Comparison of ENCODE assay signal across 9 mouse cellular contexts in genomic region chr7:45895931-45896516, GRCm38 (mm10). TPM values are rescaled to one million over a fixed set of nuclear protein-coding genes. Genes with fewer than 3 reads are reported as not detected.
DNase-seq lines count a peak whose midpoint lies in the region; ATAC-seq and TF ChIP-seq lines count a peak whose summit lies in the region.
"Had no signal": no experiment of that assay in that cellular context is flagged by ENCODE, and none has a peak within 500 bp of the region (broad histone marks: within the 10 kb centered on the region; RNA-seq: fewer than 3 reads in every experiment).

No protein-coding gene starts in this region.

- H3K4me1 ChIP-seq in thymus, adult 2 months (replicated peaks; ENCODE audit: control insufficient read depth, insufficient read depth, low read length): peaks cover 17% of the 10 kb centered on the region
- H3K4me1 ChIP-seq in forebrain, embryonic 16.5 days (replicated peaks; ENCODE audit: control insufficient read depth, insufficient read depth, low read length): peaks cover 7% of the 10 kb centered on the region
- peaks cover 26% of the 10 kb centered on the region for H3K4me1 ChIP-seq in liver, embryonic 13.5 days (replicated peaks)
- no peaks in the 10 kb centered on the region; the same call in 1 of the 2 replicates for H3K4me1 ChIP-seq in stomach, postnatal 0 days (replicated peaks; ENCODE audit: control insufficient read depth, insufficient read depth)

- no peak for TF ChIP-seq EP300 in stomach, postnatal 0 days (optimal IDR thresholded peaks at IDR 0.05)

- no peak overlapping the region for H3K27ac ChIP-seq in thymus, adult 2 months (ENCODE audit: control insufficient read depth, insufficient read depth, low read length)
- no peak overlapping the region for H3K27ac ChIP-seq in forebrain, embryonic 16.5 days (ENCODE audit: low read length)
- peak overlapping the region; percentile 90 for H3K27ac ChIP-seq in liver, embryonic 13.5 days
- no peak overlapping the region for H3K27ac ChIP-seq in stomach, postnatal 0 days (replicated peaks)
- no peak overlapping the region for H3K27ac ChIP-seq in left cerebral cortex, adult 2 months

- no peaks in the 10 kb centered on the region for H3K9me3 ChIP-seq in forebrain, embryonic 16.5 days (ENCODE audit: control insufficient read depth, low read length)
- H3K9me3 ChIP-seq in liver, embryonic 13.5 days (replicated peaks): no peaks in the 10 kb centered on the region
- no peaks in the 10 kb centered on the region for H3K9me3 ChIP-seq in stomach, postnatal 0 days (ENCODE audit: control insufficient read depth, low read length)

- WGBS in thymus, adult 2 months: 75% methylated on average over 6 of the region's 6 CpGs
- WGBS in forebrain, embryonic 16.5 days: 82% methylated on average over 6 of the region's 6 CpGs
- WGBS in liver, embryonic 13.5 days (ENCODE audit: insufficient replicate concordance): 65% methylated on average over 6 of the region's 6 CpGs
- WGBS in stomach, postnatal 0 days: 77% methylated on average over 6 of the region's 6 CpGs

- no peaks in the 10 kb centered on the region for H3K27me3 ChIP-seq in thymus, adult 2 months (ENCODE audit: control insufficient read depth, insufficient read depth, low read length)
- H3K27me3 ChIP-seq in forebrain, embryonic 16.5 days (replicated peaks; ENCODE audit: control insufficient read depth, insufficient read depth, low read length): no peaks in the 10 kb centered on the region
- 0 out of 2 replicates have a peak, but pooled peaks cover 4% of the 10 kb centered on the region for H3K27me3 ChIP-seq in liver, embryonic 13.5 days
- H3K27me3 ChIP-seq in stomach, postnatal 0 days (ENCODE audit: control insufficient read depth, insufficient read depth, low read length): no peaks in the 10 kb centered on the region

- TF ChIP-seq POLR2A in thymus, adult 2 months (IDR thresholded peaks at IDR 0.05; ENCODE audit: control insufficient read depth, extremely low read depth, insufficient read depth, low read length, poor library complexity): no peak

- 0 out of 2 replicates have a peak overlapping the region, but pooled peaks have one; percentile 57 for H3K4me3 ChIP-seq in thymus, adult 2 months (ENCODE audit: control insufficient read depth, insufficient read depth, low read length)
- H3K4me3 ChIP-seq in forebrain, embryonic 16.5 days (replicated peaks; ENCODE audit: low read length): peak overlapping the region; percentile 60
- peak overlapping the region; percentile 67 for H3K4me3 ChIP-seq in liver, embryonic 13.5 days (replicated peaks)
- H3K4me3 ChIP-seq in stomach, postnatal 0 days (ENCODE audit: low read depth, low read length): 0 out of 2 replicates have a peak overlapping the region, but pooled peaks have one; percentile 8
- H3K4me3 ChIP-seq in left cerebral cortex, adult 2 months: no peak overlapping the region

- intact Hi-C loops in left cerebral cortex, adult 2 months (cut with DNase I): loop anchor here (2.0 kb wide), 1 partner anchor 27 kb away; no protein-coding TSS in a partner anchor

- no peaks in the 10 kb centered on the region for H3K36me3 ChIP-seq in thymus, adult 2 months (ENCODE audit: control insufficient read depth, insufficient read depth, low read length)
- no peaks in the 10 kb centered on the region for H3K36me3 ChIP-seq in forebrain, embryonic 16.5 days (ENCODE audit: control insufficient read depth, insufficient read depth)
- H3K36me3 ChIP-seq in liver, embryonic 13.5 days: no peaks in the 10 kb centered on the region
- no peaks in the 10 kb centered on the region for H3K36me3 ChIP-seq in stomach, postnatal 0 days (ENCODE audit: control insufficient read depth, insufficient read depth, low read length)

- TF ChIP-seq CTCF in thymus, adult 2 months (IDR thresholded peaks at IDR 0.05; ENCODE audit: borderline replicate concordance, control insufficient read depth, extremely low read depth, insufficient read depth, low read length, poor library complexity): no peak
- no peak for TF ChIP-seq CTCF in stomach, postnatal 0 days (IDR thresholded peaks at IDR 0.05; ENCODE audit: low read depth)
- no peak for TF ChIP-seq CTCF in left cerebral cortex, adult 2 months (IDR thresholded peaks at IDR 0.05)

- no peak overlapping the region for H3K9ac ChIP-seq in forebrain, embryonic 16.5 days (replicated peaks; ENCODE audit: low read depth, low read length)
- H3K9ac ChIP-seq in liver, embryonic 13.5 days: peak overlapping the region; percentile 65
- H3K9ac ChIP-seq in stomach, postnatal 0 days (ENCODE audit: low read length): no peak overlapping the region

- peak overlapping the region; percentile 94 for H3K4me2 ChIP-seq in forebrain, embryonic 16.5 days (ENCODE audit: low read length)
- H3K4me2 ChIP-seq in liver, embryonic 13.5 days: peak overlapping the region; percentile 95
- 0 out of 2 replicates have a peak overlapping the region, but pooled peaks have one; percentile 35 for H3K4me2 ChIP-seq in stomach, postnatal 0 days (replicated peaks; ENCODE audit: low read depth)

- DNase-seq in thymus, adult 2 months: no peak
- DNase-seq in thymus, postnatal 14 days: no peak
- DNase-seq in liver, embryonic 13.5 days: no peak
- DNase-seq in stomach, postnatal 0 days (ENCODE audit: low spot score): no peak
- DNase-seq in left cerebral cortex, adult 2 months (ENCODE audit: extremely low spot score in 1 of 2, low spot score in 2 of 2): no peak
- no peak for DNase-seq in left cerebral cortex, adult 9 months (ENCODE audit: low spot score in 2 of 2)
- DNase-seq in urinary bladder, adult 18-20 months (ENCODE audit: low spot score in 2 of 2): no peak

- ATAC-seq in forebrain, embryonic 16.5 days: peak; percentile 24
- peak; percentile 2 for ATAC-seq in liver, embryonic 13.5 days (ENCODE audit: low read depth)
- peak; percentile 1; the same call in 1 of the 2 replicates for ATAC-seq in stomach, postnatal 0 days (ENCODE audit: low FRiP score, low TSS enrichment)

RNA-seq across cellular contexts. Expression of gene Syngr4, which starts 0.5 kb away (rescaled TPM):
- polyA plus RNA-seq in thymus, adult 2 months (2012; rRNA removed): 2.7 and 2.9 TPM in 2 replicates
- 0.63 TPM in 1 of 2 replicates, not detected in the other for polyA plus RNA-seq in forebrain, embryonic 16.5 days (2015; fragmentation: Nextera tagmentation; extraction: Ambion mirVana)
- 0.76 and 0.86 TPM in 2 replicates for polyA plus RNA-seq in liver, embryonic 13.5 days (2015; fragmentation: Nextera tagmentation; extraction: Ambion mirVana)
- polyA plus RNA-seq in stomach, postnatal 0 days (2015; fragmentation: Nextera tagmentation; extraction: Ambion mirVana): 0.46 and 0.79 TPM in 2 replicates
- not detected for total RNA-seq in left cerebral cortex, adult 2 months (2021)
- total RNA-seq: gastrocnemius, postnatal 25 days had no signal

RNA-seq across cellular contexts. Expression of gene Tmem143, which starts 0.7 kb away (rescaled TPM):
- 50.6 and 52.5 TPM in 2 replicates for polyA plus RNA-seq in thymus, adult 2 months (2012; rRNA removed)
- 5.7 and 6.0 TPM in 2 replicates for polyA plus RNA-seq in forebrain, embryonic 16.5 days (2015; fragmentation: Nextera tagmentation; extraction: Ambion mirVana)
- 3.6 and 3.8 TPM in 2 replicates for polyA plus RNA-seq in liver, embryonic 13.5 days (2015; fragmentation: Nextera tagmentation; extraction: Ambion mirVana)
- 3.1 and 3.2 TPM in 2 replicates for polyA plus RNA-seq in stomach, postnatal 0 days (2015; fragmentation: Nextera tagmentation; extraction: Ambion mirVana)
- 10 to 100 TPM; 21.8 to 22.3 TPM for total RNA-seq in left cerebral cortex, adult 2 months (2021)

RNA-seq across cellular contexts. Expression of gene Grin2d, which starts 17.8 kb away (rescaled TPM):
- polyA plus RNA-seq in thymus, adult 2 months (2012; rRNA removed): 1.1 and 1.4 TPM in 2 replicates
- 0.56 and 1.5 TPM in 2 replicates for polyA plus RNA-seq in forebrain, embryonic 16.5 days (2015; fragmentation: Nextera tagmentation; extraction: Ambion mirVana)
- 0.07 TPM in 2 replicates for polyA plus RNA-seq in liver, embryonic 13.5 days (2015; fragmentation: Nextera tagmentation; extraction: Ambion mirVana)
- polyA plus RNA-seq in stomach, postnatal 0 days (2015; fragmentation: Nextera tagmentation; extraction: Ambion mirVana): 0.35 and 0.38 TPM in 2 replicates
- total RNA-seq in left cerebral cortex, adult 2 months (2021): 10 to 100 TPM; 13.4 to 14.7 TPM

RNA-seq across cellular contexts. Expression of gene Kdelr1, which starts 23.5 kb away (rescaled TPM):
- polyA plus RNA-seq in thymus, adult 2 months (2012; rRNA removed): 199 and 226 TPM in 2 replicates
- 41.8 TPM in 2 replicates for polyA plus RNA-seq in forebrain, embryonic 16.5 days (2015; fragmentation: Nextera tagmentation; extraction: Ambion mirVana)
- 22.9 and 23.8 TPM in 2 replicates for polyA plus RNA-seq in liver, embryonic 13.5 days (2015; fragmentation: Nextera tagmentation; extraction: Ambion mirVana)
- polyA plus RNA-seq in stomach, postnatal 0 days (2015; fragmentation: Nextera tagmentation; extraction: Ambion mirVana): 49.8 and 54.6 TPM in 2 replicates
- 10 to 100 TPM; 67.4 to 75.4 TPM for total RNA-seq in left cerebral cortex, adult 2 months (2021)

RNA-seq across cellular contexts. Expression of gene Emp3, which starts 25.2 kb away (rescaled TPM):
- polyA plus RNA-seq in thymus, adult 2 months (2012; rRNA removed): 361 and 365 TPM in 2 replicates
- polyA plus RNA-seq in forebrain, embryonic 16.5 days (2015; fragmentation: Nextera tagmentation; extraction: Ambion mirVana): 19.2 and 21.6 TPM in 2 replicates
- 49.0 and 61.6 TPM in 2 replicates for polyA plus RNA-seq in liver, embryonic 13.5 days (2015; fragmentation: Nextera tagmentation; extraction: Ambion mirVana)
- polyA plus RNA-seq in stomach, postnatal 0 days (2015; fragmentation: Nextera tagmentation; extraction: Ambion mirVana): 135 and 151 TPM in 2 replicates
- 1 to 10 TPM; 3.1 to 8.7 TPM for total RNA-seq in left cerebral cortex, adult 2 months (2021)

Comparison
In these comparisons a context has a peak if more than half of its experiments do, and no peak if none do; other contexts are left out.
1. H3K4me2 ChIP-seq: peak in every context shown above with its lines; median percentile 95 in liver, embryonic 13.5 days; 94 in forebrain, embryonic 16.5 days; 35 in stomach, postnatal 0 days.